Mouse (Mus musculus) ES-E14 (cell line): ENCODE measurements around the gene Mtmr4.

ENCODE experiments used
- CHD2 ChIP-seq: IDR thresholded peaks from 2 replicates; pipeline ENCODE4 v1.6.1; 2014; ENCODE audit warnings: mild to moderate bottlenecking, low read depth, low read length, inconsistent platforms
- HCFC1 ChIP-seq: IDR thresholded peaks from 2 replicates; pipeline ENCODE4 v1.6.1; 2012; ENCODE audit warnings: low read length, inconsistent platforms, borderline replicate concordance; ENCODE audit not compliant: insufficient read depth
- MAFK ChIP-seq: IDR thresholded peaks from 2 replicates; pipeline ENCODE4 v1.6.1; 2014; ENCODE audit warnings: mild to moderate bottlenecking, low read depth, low read length, inconsistent platforms; ENCODE audit not compliant: insufficient read depth
- ZC3H11A ChIP-seq: IDR thresholded peaks from 2 replicates; pipeline ENCODE4 v1.6.1; 2012; ENCODE audit warnings: low read depth, mild to moderate bottlenecking, inconsistent platforms, low read length, borderline replicate concordance
- ZNF384 ChIP-seq: IDR thresholded peaks from 2 replicates; pipeline ENCODE4 v1.6.1; 2012; ENCODE audit warnings: low read depth, low read length, inconsistent platforms

GRCm38 (mm10) chr11:87578249-87578962, 13.6 kb upstream of the Mtmr4 start:
- no peak for TF ChIP-seq CHD2
- TF ChIP-seq MAFK, result no peak
- no peak for TF ChIP-seq HCFC1
- TF ChIP-seq ZC3H11A, result no peak
- no peak for TF ChIP-seq ZNF384
